Mouse (Mus musculus): ENCODE data around the gene Atg4d.

DNA sequence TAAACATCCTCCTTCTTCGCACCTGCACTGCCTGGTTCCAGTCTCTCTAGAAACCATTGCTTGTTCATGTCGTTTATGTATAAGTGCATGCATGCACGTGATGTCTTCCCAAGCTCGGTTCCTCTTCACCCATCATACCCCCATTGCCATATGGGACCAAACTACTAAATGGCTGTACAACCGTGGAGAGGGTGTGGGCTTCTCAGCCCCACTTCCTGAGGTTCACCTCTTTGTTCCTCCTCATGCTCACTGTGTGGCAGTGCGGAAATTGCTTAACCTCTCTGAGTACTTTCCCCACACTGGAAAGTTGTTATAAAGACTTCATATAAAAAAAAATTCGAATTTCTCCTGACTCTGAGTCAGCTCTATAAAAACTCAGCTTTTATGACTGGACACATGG lies 51.6 kb downstream of the Atg4d start:
- no peak for TF ChIP-seq POLR2A (IDR thresholded peaks at IDR 0.05; ENCODE audit: control insufficient read depth, low read depth, low read length)
- no peak for TF ChIP-seq CTCF (IDR thresholded peaks at IDR 0.05; ENCODE audit: control insufficient read depth, insufficient read depth, insufficient replicate concordance, low read depth, low read length)
